Mouse (Mus musculus) neutrophil, adult 5-6 weeks (primary cell): ENCODE measurements at regions not wholly inside any gene's neighbourhood (a gene's known extent, or its start where the extent isn't known, plus 50 kb on each side); places are given as distances from the start of the nearest gene placed in this dataset.

Source experiments
- ATAC-seq: fragments of 151-379, 151-347 bp; 2 replicates; pipeline ENCODE4 v1.8.0; 2017; ENCODE audit warnings: mild to moderate bottlenecking, moderate TSS enrichment; ENCODE audit not compliant: insufficient number of reproducible peaks, poor library complexity, low FRiP score, severe bottlenecking; ENCODE audit errors: extremely low read depth

DNA sequence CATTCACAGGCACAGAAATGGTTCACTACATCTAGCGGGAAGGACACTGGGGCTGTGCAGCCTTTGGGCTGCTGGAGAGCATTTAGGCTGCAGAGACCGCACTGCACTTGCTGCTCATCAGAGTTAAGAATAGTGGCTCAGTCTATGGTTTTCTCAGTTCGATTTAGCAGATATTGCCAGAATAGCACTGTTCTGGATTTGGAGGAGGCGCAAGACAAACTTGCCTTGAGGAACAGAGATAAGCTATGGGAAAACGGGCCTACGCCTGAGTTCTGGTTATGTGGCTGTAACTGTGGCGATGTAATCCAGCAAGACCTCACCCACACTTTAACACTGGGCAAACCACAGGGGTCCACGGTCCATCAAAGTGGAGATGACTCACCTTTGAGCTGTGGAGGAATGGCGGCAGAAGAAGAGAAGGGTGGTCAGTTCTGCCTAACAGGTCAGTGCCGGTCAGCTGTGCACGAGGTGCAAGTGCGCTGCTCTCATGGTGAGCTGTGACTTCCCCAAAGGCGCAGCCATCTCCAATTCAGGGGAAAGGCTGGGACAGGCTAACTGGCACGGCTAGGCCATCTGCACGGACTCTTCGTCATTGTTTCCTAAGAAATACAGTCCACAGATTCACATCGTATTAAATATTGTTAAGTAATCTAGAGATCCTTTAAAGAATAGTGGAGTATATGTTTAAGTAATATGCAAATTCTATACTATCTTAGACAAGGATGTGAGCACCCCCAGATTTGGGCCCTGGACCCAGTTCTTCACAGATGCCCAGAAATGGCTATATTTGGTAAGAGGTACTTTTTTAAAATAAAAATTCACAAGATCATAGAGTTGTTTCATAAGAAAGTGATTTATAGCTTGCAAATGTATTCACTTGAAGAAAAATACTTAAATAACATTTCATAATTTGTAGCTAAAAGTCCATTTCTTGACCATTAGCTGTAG lies 118.7 kb upstream of the Sgk1 start:
- ATAC-seq = no peak

DNA sequence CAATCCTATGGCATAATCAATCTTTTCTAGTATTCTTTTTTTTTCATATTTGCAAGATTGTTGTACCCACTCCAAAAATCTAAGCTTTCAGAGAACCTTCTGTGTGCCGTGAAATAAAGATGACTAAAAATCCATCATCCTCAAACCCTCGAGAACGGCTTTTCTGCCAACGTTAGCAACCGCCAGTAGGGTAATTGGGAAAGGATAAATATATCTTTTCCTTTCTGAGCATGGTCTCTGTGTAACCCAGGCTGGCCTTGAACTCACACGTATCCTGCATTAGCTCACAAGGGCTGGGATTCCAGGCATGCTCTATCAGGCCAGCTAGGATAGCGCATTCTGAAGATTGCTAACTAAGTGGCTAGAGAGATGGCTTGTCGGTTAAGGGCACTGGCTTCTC lies 117.9 kb upstream of the Sgk1 start:
- ATAC-seq = no peak

DNA sequence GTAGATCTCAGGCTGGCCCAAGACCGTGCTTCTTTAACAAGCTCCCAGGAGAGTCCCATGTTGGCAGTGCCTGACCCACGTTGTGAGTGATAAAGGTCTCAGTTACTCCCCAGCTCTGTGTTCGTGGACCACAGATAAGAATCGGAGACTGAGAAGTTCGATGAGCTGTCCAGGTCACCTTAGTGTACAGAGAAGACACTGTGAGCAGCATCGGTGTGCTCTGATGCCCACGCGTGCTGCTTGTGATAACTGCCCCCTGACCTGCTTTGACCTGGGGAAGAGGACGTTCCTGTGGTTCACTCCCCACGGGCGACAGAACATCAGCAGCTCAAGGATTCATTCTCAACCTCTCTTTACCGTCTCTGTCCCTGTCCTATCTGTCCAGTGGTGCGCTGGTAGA lies 117.1 kb upstream of the Sgk1 start:
- ATAC-seq = no peak

GRCm38 (mm10) chr10:21773548-21773947 lies 108.4 kb upstream of the Sgk1 start:
- ATAC-seq = no peak

GRCm38 (mm10) chr10:21775441-21775840 lies 106.5 kb upstream of the Sgk1 start:
- ATAC-seq = no peak

GRCm38 (mm10) chr10:21775911-21776761 lies 105.8 kb upstream of the Sgk1 start:
- no peak for ATAC-seq

DNA sequence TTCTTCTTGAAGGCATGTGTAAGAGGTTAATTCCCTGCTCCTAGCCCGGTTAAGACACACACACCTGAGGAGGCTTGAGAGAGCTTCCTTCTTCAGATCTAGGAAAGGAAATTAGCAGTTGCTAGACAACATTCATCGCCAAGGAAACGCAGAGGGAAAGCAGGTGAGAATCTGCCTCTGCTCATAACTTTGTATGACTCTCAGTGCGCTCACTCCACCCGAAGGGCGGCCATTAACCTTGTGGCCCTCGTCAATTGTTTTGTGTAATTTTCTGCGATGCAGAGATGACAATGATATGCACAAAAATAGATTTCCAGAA lies 105.3 kb upstream of the Sgk1 start:
- ATAC-seq = no peak

DNA sequence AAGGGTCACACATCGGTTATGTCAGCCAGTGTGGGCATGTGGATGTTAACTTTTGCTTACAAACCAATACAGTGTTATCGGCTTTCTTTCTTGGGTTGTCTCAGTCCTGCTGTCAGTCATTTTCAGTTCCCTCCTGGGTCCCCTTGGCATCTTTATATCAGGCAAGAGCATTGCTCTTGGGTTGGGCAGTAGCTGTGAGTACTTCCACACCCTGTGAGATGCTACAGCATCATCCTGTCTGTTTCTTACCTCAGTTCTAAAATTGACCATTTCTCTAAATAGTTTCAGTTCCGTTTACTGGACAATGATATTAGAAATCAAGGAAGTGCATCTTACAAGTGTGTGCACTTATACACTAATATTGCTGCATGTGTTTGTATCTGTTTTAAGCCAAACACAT lies 104.9 kb upstream of the Sgk1 start:
- no peak for ATAC-seq

GRCm38 (mm10) chr10:21783478-21783877 lies 98.5 kb upstream of the Sgk1 start:
- ATAC-seq = no peak

DNA sequence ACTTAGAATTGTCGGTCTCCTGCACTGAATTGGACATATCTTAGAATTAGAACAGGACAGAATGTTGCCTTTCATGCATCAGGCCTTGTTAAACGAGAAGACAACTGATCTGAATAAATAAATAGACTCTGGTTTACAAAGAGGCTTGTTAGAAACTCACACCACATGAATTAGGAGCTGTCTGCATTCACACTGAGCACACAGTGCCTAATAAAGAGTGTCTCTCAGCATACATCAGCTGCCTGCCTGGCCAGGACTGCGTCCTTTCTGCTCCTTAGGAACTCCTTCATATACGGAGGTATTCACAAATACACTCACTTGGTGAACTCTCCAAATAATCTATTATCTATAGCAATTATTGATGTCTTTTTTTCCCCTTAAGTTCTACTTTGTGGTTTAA lies 96.9 kb upstream of the Sgk1 start:
- no peak for ATAC-seq

DNA sequence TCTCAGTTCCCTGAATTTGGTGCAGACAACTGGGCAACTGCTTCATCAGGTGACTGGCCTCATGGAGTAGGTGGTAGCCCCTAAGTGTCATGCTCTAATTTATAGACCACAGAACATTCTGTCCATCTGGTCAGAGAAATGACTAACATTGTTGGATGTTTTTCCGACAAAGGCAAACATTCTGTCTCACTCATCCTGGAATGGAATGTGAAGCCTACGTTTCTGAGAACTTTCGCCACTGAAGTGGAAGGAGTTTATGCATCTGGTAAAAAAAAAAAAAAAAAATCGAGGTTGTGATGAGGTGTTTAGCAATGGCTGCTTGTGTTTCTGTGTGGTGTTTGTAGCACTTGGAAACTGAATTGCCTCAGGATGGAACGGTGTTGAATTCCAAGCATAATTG lies 96.2 kb upstream of the Sgk1 start:
- ATAC-seq = no peak

DNA sequence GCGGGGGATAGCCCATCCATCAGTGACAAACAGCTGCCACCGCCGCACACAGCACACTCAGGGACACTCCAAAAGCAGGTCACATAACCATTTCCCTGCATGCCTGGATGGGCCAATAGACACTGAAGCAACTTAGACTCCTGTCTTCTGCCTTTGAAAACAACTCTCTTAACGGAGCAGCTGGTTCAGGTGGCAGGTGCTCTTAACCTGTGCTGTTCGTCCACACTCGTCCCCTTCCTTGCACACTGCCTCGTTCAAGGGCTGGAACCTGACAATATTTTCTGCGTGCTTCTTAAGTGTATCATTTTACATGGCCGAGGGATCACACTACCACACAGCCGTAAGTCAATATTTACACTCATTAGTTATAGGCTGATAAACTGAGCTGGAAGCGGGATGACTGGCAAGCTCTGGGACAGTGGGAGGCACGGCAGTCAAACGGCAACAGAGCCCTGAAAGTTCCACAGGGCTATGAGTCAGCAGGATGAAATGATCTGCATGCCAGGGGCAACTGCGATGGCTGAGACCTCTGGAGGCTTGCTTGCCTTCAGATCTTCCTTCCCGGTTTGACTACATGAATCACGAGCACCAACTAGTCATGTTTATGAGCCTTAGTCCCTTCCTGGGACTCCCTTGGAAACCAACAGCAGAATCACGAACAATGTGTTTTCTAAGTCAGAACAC lies 92.0 kb upstream of the Sgk1 start:
- ATAC-seq = no peak

- no peak for ATAC-seq
Measured at GRCm38 (mm10) chr10:21790991-21791390, 91.0 kb upstream of the Sgk1 start.

DNA sequence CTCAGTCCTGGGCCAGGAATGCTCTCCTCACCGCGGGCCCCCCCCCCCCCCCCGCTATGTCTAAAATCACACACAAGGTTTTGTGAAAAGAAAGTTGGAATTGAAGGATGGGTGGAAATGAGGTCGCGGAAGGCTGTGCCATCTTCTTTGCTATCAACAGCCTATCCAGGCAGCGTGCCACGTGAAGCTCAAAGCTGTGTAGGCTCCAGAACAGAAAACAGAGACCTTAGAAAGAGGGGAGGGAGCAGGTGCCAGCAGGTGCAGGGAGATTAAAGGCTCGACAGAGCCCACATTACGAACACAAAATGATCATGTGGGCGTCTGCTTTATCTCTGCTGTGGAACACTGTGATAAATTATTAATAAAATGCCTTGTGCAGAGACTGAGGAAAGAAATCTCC lies 89.6 kb upstream of the Sgk1 start:
- no peak for ATAC-seq

- ATAC-seq = no peak
Measured at GRCm38 (mm10) chr10:21793641-21794040, 88.3 kb upstream of the Sgk1 start.

DNA sequence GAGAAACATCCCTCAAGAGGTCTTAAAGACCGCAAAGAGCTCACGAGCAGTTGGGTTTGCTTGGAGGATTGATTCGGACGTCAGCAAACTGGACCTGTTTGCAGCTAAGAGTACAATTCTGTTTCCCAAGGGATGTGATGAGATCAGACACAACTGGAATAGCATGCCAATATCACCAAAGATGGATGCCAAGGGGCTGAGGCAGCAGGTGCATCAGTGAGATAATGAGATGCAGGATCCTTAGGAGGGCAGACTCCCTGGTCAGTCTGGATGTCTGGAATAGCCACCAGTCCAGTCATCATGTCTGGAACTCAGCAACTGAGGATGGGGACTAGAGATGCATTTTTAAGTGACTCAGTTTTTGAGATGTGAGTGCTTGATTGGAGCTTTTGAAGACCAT lies 85.6 kb upstream of the Sgk1 start:
- ATAC-seq = no peak

GRCm38 (mm10) chr10:21798103-21798502 lies 83.9 kb upstream of the Sgk1 start:
- no peak for ATAC-seq

DNA sequence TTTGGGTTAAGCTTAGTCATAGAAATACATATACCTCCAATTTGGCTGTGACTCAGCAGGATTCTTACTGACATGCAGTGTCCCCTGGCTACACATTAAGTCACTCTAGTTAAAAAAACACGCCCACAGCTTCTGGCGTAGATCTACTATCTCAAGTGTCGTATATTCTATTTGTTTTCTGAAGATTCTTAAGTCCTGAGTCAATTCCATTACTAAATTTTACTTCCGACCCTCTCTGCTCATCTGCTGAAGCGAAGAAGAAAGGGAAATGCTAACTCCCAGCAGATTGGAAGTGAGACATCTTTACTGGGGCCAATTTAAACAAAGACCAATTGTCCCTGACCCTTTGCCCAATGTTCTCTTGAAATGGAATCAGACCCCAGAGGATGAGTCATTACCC lies 80.4 kb upstream of the Sgk1 start:
- ATAC-seq = no peak

- no peak for ATAC-seq
Measured at GRCm38 (mm10) chr10:21803184-21803583, 78.8 kb upstream of the Sgk1 start.

GRCm38 (mm10) chr10:21804761-21805160 lies 77.2 kb upstream of the Sgk1 start:
- no peak for ATAC-seq
